ENCODE assay signal across 8 mouse cellular contexts in the genomic region with DNA sequence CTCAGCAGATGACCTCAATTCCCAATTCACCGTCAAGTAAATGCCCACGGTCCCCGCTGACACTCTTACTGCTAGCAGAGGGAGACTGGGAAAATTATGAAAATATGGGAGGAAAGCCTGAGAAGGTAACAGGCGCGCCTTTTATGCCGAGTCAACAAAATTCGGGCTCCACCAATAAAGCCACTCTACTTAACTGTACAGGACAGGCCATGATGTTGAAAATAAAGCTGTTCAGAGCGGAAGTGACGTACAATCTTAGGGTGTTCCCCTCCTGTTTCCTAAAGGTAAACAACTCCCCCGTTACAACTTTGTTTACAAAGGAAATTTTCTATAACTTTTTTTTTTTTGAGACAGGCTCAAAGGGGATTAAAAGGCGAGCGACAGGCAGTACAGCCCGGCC. TPM values are rescaled to one million over a fixed set of nuclear protein-coding genes. Genes with fewer than 3 reads are reported as not detected.
A peak's percentile ranks its signal among the peaks of the same experiment; 100 is the strongest.
DNase-seq lines count a peak whose midpoint lies in the region; ATAC-seq lines count a peak whose summit lies in the region.

No protein-coding gene starts in this region.

- intact Hi-C loops in gastrocnemius, postnatal 36 days (cut with DNase I): no loop called here

- no peaks in the 10 kb centered on the region for H3K27me3 ChIP-seq in lung, embryonic 15.5 days

- no peaks in the 10 kb centered on the region for H3K9me3 ChIP-seq in lung, embryonic 15.5 days

- peak; percentile 23 for DNase-seq in layer of hippocampus, adult 11-12 months (ENCODE audit: low spot score)
- DNase-seq in layer of hippocampus, postnatal 36 days: no peak
- DNase-seq in c-Kit-positive CD71-positive TER-119-positive erythroid progenitor cells, embryonic 14.5 days (ENCODE audit: low spot score): peak; percentile 72
- peak; percentile 71 for DNase-seq in forelimb bud, embryonic 11.5 days (ENCODE audit: low read depth, low spot score)
- peak; percentile 47 for DNase-seq in kidney, adult 11 months
- DNase-seq in retina, embryonic 14.5 days (ENCODE audit: low spot score): peak; percentile 74
- no peak for DNase-seq in gastrocnemius, postnatal 36 days

- 3% methylated on average over 13 of the region's 13 CpGs for WGBS in lung, embryonic 15.5 days

- peaks cover 20% of the 10 kb centered on the region for H3K4me1 ChIP-seq in lung, embryonic 15.5 days

- peak overlapping the region; percentile 97 for H3K9ac ChIP-seq in lung, embryonic 15.5 days

- peak; percentile 62; the same call in 1 of the 2 replicates for ATAC-seq in lung, embryonic 15.5 days (ENCODE audit: borderline replicate concordance, extremely low read depth, low FRiP score, low TSS enrichment)

- peak overlapping the region; percentile 98; the same call in 1 of the 2 replicates for H3K27ac ChIP-seq in lung, embryonic 15.5 days

- H3K4me2 ChIP-seq in lung, embryonic 15.5 days: peak overlapping the region; percentile 79

- peak overlapping the region; percentile 86 for H3K4me3 ChIP-seq in lung, embryonic 15.5 days

- H3K36me3 ChIP-seq in lung, embryonic 15.5 days: peaks cover 34% of the 10 kb centered on the region

RNA-seq across cellular contexts. Expression of a gene that starts 1.0 kb away (rescaled TPM):
- total RNA-seq in layer of hippocampus, postnatal 36 days (2021): 100 to 1,000 TPM; 167 to 174 TPM
- 174 and 176 TPM in 2 replicates for polyA plus RNA-seq in lung, embryonic 15.5 days (2015; fragmentation: Nextera tagmentation; extraction: Ambion mirVana)
- 10 to 100 TPM; 30.6 to 38.9 TPM for total RNA-seq in gastrocnemius, postnatal 36 days (2021)

RNA-seq across cellular contexts. Expression of a gene that starts 22.1 kb away (rescaled TPM):
- total RNA-seq in layer of hippocampus, postnatal 36 days (2021): 10 to 100 TPM; 19.7 to 20.5 TPM
- polyA plus RNA-seq in lung, embryonic 15.5 days (2015; fragmentation: Nextera tagmentation; extraction: Ambion mirVana): 40.4 and 42.4 TPM in 2 replicates
- 1 to 10 TPM; 6.9 to 9.5 TPM for total RNA-seq in gastrocnemius, postnatal 36 days (2021)

RNA-seq across cellular contexts. Expression of a gene that starts 22.4 kb away (rescaled TPM):
- 10 to 100 TPM; 26.7 to 29.7 TPM for total RNA-seq in layer of hippocampus, postnatal 36 days (2021)
- polyA plus RNA-seq in lung, embryonic 15.5 days (2015; fragmentation: Nextera tagmentation; extraction: Ambion mirVana): 49.2 and 54.9 TPM in 2 replicates
- 10 to 100 TPM; 14.8 to 14.9 TPM for total RNA-seq in gastrocnemius, postnatal 36 days (2021)

RNA-seq across cellular contexts. Expression of a gene that starts 30.2 kb away (rescaled TPM):
- 100 to 1,000 TPM; 120 to 128 TPM for total RNA-seq in layer of hippocampus, postnatal 36 days (2021)
- polyA plus RNA-seq in lung, embryonic 15.5 days (2015; fragmentation: Nextera tagmentation; extraction: Ambion mirVana): 343 and 360 TPM in 2 replicates
- total RNA-seq in gastrocnemius, postnatal 36 days (2021): 10 to 100 TPM; 36.8 to 43.1 TPM

Comparison
In these comparisons a context has a peak if more than half of its experiments do, and no peak if none do; other contexts are left out.
1. DNase-seq: peak in layer of hippocampus, adult 11-12 months (single experiment), c-Kit-positive CD71-positive TER-119-positive erythroid progenitor cells, embryonic 14.5 days (single experiment), forelimb bud, embryonic 11.5 days (single experiment), kidney, adult 11 months (single experiment) and retina, embryonic 14.5 days (single experiment); none in layer of hippocampus, postnatal 36 days (0 of 2) and gastrocnemius, postnatal 36 days (0 of 2).
2. RNA of a gene that starts 1.0 kb away (total RNA-seq): 167 to 174 TPM in layer of hippocampus, postnatal 36 days; 30.6 to 38.9 TPM in gastrocnemius, postnatal 36 days; every median in the first group is over 4 times any median in the second.